ENCODE assay signal across 26 mouse cellular contexts in the genomic region with DNA sequence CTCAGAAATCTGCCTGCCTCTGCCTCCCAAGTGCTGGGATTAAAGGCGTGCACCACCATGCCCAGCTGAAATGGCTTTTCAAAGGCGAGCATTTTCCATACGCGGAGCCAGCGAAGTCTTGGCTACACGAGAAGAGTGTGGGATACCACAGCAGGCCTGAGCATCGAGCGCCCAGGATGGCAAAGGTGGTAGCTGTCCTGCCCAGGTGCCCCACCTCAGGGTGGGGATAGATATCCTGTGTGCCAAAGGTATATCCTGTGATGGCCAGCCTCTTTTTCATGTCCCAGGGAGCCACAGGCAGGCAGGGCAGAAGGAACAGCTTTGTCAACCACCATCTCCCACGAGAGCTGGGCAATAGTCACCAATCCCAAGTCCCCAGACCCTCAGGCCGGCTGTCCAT. TPM values are rescaled to one million over a fixed set of nuclear protein-coding genes. Genes with fewer than 3 reads are reported as not detected.
DNase-seq lines count a peak whose midpoint lies in the region; ATAC-seq lines count a peak whose summit lies in the region.
"Had no signal": no experiment of that assay in that cellular context is flagged by ENCODE, and none has a peak within 500 bp of the region (broad histone marks: within the 10 kb centered on the region; RNA-seq: fewer than 3 reads in every experiment).

No protein-coding gene starts in this region.

- H3K9me3 ChIP-seq in liver, embryonic 15.5 days (replicated peaks): no peaks in the 10 kb centered on the region
- H3K9me3 ChIP-seq in liver, embryonic 12.5 days (replicated peaks): no peaks in the 10 kb centered on the region
- H3K9me3 ChIP-seq in embryonic facial prominence, embryonic 10.5 days: no peaks in the 10 kb centered on the region
- H3K9me3 ChIP-seq: forebrain, embryonic 10.5 days; G1E; heart, embryonic 15.5 days; hindbrain, embryonic 15.5 days; kidney, embryonic 15.5 days; midbrain, embryonic 15.5 days had no signal

- H3K27ac ChIP-seq in liver, embryonic 15.5 days (replicated peaks): no peak overlapping the region; the same call in 1 of the 2 replicates
- H3K27ac ChIP-seq in liver, embryonic 12.5 days: no peak overlapping the region
- H3K27ac ChIP-seq in embryonic facial prominence, embryonic 10.5 days (replicated peaks): no peak overlapping the region
- H3K27ac ChIP-seq: forebrain, embryonic 10.5 days; heart, embryonic 15.5 days; hindbrain, embryonic 15.5 days; kidney, embryonic 15.5 days; midbrain, embryonic 15.5 days had no signal

- H3K27me3 ChIP-seq in liver, embryonic 15.5 days: no peaks in the 10 kb centered on the region
- H3K27me3 ChIP-seq in liver, embryonic 12.5 days (replicated peaks): no peaks in the 10 kb centered on the region
- H3K27me3 ChIP-seq in embryonic facial prominence, embryonic 10.5 days (replicated peaks; ENCODE audit: low read depth, poor library complexity, severe bottlenecking): no peaks in the 10 kb centered on the region
- H3K27me3 ChIP-seq: heart, embryonic 15.5 days; hindbrain, embryonic 15.5 days; kidney, embryonic 15.5 days; midbrain, embryonic 15.5 days; Patski had no signal

- 0 out of 2 replicates have a peak overlapping the region, but pooled peaks have one; percentile 96 for H3K4me2 ChIP-seq in liver, embryonic 15.5 days
- no peak overlapping the region for H3K4me2 ChIP-seq in liver, embryonic 12.5 days
- H3K4me2 ChIP-seq: hindbrain, embryonic 15.5 days; midbrain, embryonic 15.5 days had no signal

- peak; percentile 54 for DNase-seq in cerebellum, adult 9-11 months
- DNase-seq in cerebellum, adult 9-10 months: no peak
- no peak for DNase-seq in embryonic facial prominence, embryonic 10.5 days (ENCODE audit: low spot score)
- DNase-seq in kidney, postnatal 10 days: no peak
- DNase-seq: gastrocnemius, postnatal 14 days; heart, postnatal 36 days; kidney, adult 11 months; kidney, postnatal 4 days; left cerebral cortex, postnatal 4 days; lung, adult 18-20 months; lung, postnatal 10 days; right cerebral cortex, postnatal 4 days; thymus, adult 2 months had no signal

- peaks cover 74% of the 10 kb centered on the region for H3K4me1 ChIP-seq in liver, embryonic 15.5 days (replicated peaks)
- H3K4me1 ChIP-seq in liver, embryonic 12.5 days: peaks cover 74% of the 10 kb centered on the region
- peaks cover 41% of the 10 kb centered on the region for H3K4me1 ChIP-seq in embryonic facial prominence, embryonic 10.5 days

- no peak overlapping the region for H3K4me3 ChIP-seq in liver, embryonic 15.5 days (replicated peaks)
- no peak overlapping the region for H3K4me3 ChIP-seq in liver, embryonic 12.5 days
- 0 out of 2 replicates have a peak overlapping the region, but pooled peaks have one; percentile 6 for H3K4me3 ChIP-seq in embryonic facial prominence, embryonic 10.5 days
- H3K4me3 ChIP-seq: forebrain, embryonic 10.5 days; hindbrain, embryonic 15.5 days; kidney, embryonic 15.5 days; midbrain, embryonic 15.5 days had no signal

- 87% methylated on average over 10 of the region's 10 CpGs for WGBS in liver, embryonic 15.5 days (ENCODE audit: insufficient replicate concordance)
- 85% methylated on average over 10 of the region's 10 CpGs for WGBS in liver, embryonic 12.5 days (ENCODE audit: insufficient replicate concordance)
- 95% methylated on average over 10 of the region's 10 CpGs for WGBS in embryonic facial prominence, embryonic 10.5 days

- no peak overlapping the region for H3K9ac ChIP-seq in liver, embryonic 15.5 days
- H3K9ac ChIP-seq in liver, embryonic 12.5 days: no peak overlapping the region
- H3K9ac ChIP-seq: heart, embryonic 15.5 days; hindbrain, embryonic 15.5 days; kidney, embryonic 15.5 days; midbrain, embryonic 15.5 days had no signal

- H3K36me3 ChIP-seq in liver, embryonic 15.5 days (replicated peaks): peaks cover 16% of the 10 kb centered on the region
- H3K36me3 ChIP-seq in liver, embryonic 12.5 days: peaks cover 35% of the 10 kb centered on the region
- H3K36me3 ChIP-seq in embryonic facial prominence, embryonic 10.5 days (replicated peaks): peaks cover 51% of the 10 kb centered on the region

- no peak for ATAC-seq in liver, embryonic 15.5 days (ENCODE audit: insufficient read depth)
- no peak for ATAC-seq in liver, embryonic 12.5 days
- ATAC-seq in inflammation-experienced regulatory T-cells, adult 6 months: no peak
- ATAC-seq: CD4-positive, CD25-positive, alpha-beta regulatory T cell, adult 4 months; forebrain, embryonic 16.5 days; midbrain, embryonic 15.5 days; Patski had no signal

RNA-seq across cellular contexts. Expression of gene Mvp, which starts 1.6 kb away (rescaled TPM):
- 9.2 TPM in 2 replicates for polyA plus RNA-seq in liver, embryonic 15.5 days (2015; fragmentation: Nextera tagmentation; extraction: Ambion mirVana)
- 8.3 and 8.9 TPM in 2 replicates for polyA plus RNA-seq in liver, embryonic 12.5 days (2016; fragmentation: Nextera tagmentation; extraction: Ambion mirVana)
- 4.1 TPM in 2 replicates for polyA plus RNA-seq in embryonic facial prominence, embryonic 10.5 days (2016; fragmentation: Nextera tagmentation; extraction: Ambion mirVana)
- polyA plus RNA-seq in inflammation-experienced regulatory T-cells, adult 6 months (2017; shearing (Covaris generic)): 10 to 100 TPM; 15.2 to 19.7 (median 16.2) TPM

RNA-seq across cellular contexts. Expression of gene Pagr1b, which starts 3.4 kb away (rescaled TPM):
- polyA plus RNA-seq in liver, embryonic 15.5 days (2015; fragmentation: Nextera tagmentation; extraction: Ambion mirVana): not detected in 2 replicates
- polyA plus RNA-seq in liver, embryonic 12.5 days (2016; fragmentation: Nextera tagmentation; extraction: Ambion mirVana): 0.57 TPM in 1 of 2 replicates, not detected in the other
- polyA plus RNA-seq in embryonic facial prominence, embryonic 10.5 days (2016; fragmentation: Nextera tagmentation; extraction: Ambion mirVana): 0.78 TPM in 1 of 2 replicates, not detected in the other
- polyA plus RNA-seq in inflammation-experienced regulatory T-cells, adult 6 months (2017; shearing (Covaris generic)): not detected
- polyA plus RNA-seq: forebrain, embryonic 10.5 days; forebrain, embryonic 16.5 days; heart, embryonic 15.5 days; hindbrain, embryonic 15.5 days; kidney, embryonic 15.5 days; neural tube, embryonic 14.5 days had no signal

RNA-seq across cellular contexts. Expression of gene Pagr1a, which starts 4.3 kb away (rescaled TPM):
- polyA plus RNA-seq in liver, embryonic 15.5 days (2015; fragmentation: Nextera tagmentation; extraction: Ambion mirVana): 32.8 and 39.1 TPM in 2 replicates
- polyA plus RNA-seq in liver, embryonic 12.5 days (2016; fragmentation: Nextera tagmentation; extraction: Ambion mirVana): 60.5 and 65.1 TPM in 2 replicates
- polyA plus RNA-seq in embryonic facial prominence, embryonic 10.5 days (2016; fragmentation: Nextera tagmentation; extraction: Ambion mirVana): 41.1 and 107 TPM in 2 replicates
- polyA plus RNA-seq in inflammation-experienced regulatory T-cells, adult 6 months (2017; shearing (Covaris generic)): 10 to 100 TPM; 34.7 to 44.5 (median 42.6) TPM

RNA-seq across cellular contexts. Expression of gene Gm42742, which starts 8.1 kb away (rescaled TPM):
- 3.6 and 4.0 TPM in 2 replicates for polyA plus RNA-seq in liver, embryonic 15.5 days (2015; fragmentation: Nextera tagmentation; extraction: Ambion mirVana)
- 4.1 and 8.9 TPM in 2 replicates for polyA plus RNA-seq in liver, embryonic 12.5 days (2016; fragmentation: Nextera tagmentation; extraction: Ambion mirVana)
- polyA plus RNA-seq in embryonic facial prominence, embryonic 10.5 days (2016; fragmentation: Nextera tagmentation; extraction: Ambion mirVana): 37.7 and 92.9 TPM in 2 replicates
- 10 to 100 TPM; 42.5 to 62.2 (median 46.4) TPM for polyA plus RNA-seq in inflammation-experienced regulatory T-cells, adult 6 months (2017; shearing (Covaris generic))

RNA-seq across cellular contexts. Expression of gene Prrt2, which starts 8.2 kb away (rescaled TPM):
- polyA plus RNA-seq in liver, embryonic 15.5 days (2015; fragmentation: Nextera tagmentation; extraction: Ambion mirVana): 0.13 and 0.56 TPM in 2 replicates
- polyA plus RNA-seq in liver, embryonic 12.5 days (2016; fragmentation: Nextera tagmentation; extraction: Ambion mirVana): 0.88 and 2.1 TPM in 2 replicates
- polyA plus RNA-seq in embryonic facial prominence, embryonic 10.5 days (2016; fragmentation: Nextera tagmentation; extraction: Ambion mirVana): 2.7 and 3.4 TPM in 2 replicates
- 1 to 10 TPM in 1 of 3 experiments, under 1 TPM in 1, not detected in 1; 0.97 to 1.1 TPM for polyA plus RNA-seq in inflammation-experienced regulatory T-cells, adult 6 months (2017; shearing (Covaris generic))
